32 mouse cellular contexts compared by ENCODE assay signal in genomic region chr4:40136519-40136918, GRCm38 (mm10). TPM values are rescaled to one million over a fixed set of nuclear protein-coding genes. Genes with fewer than 3 reads are reported as not detected.
A peak's percentile ranks its signal among the peaks of the same experiment; 100 is the strongest.
DNase-seq lines count a peak whose midpoint lies in the region; ATAC-seq lines count a peak whose summit lies in the region.
"Had no signal": no experiment of that assay in that cellular context is flagged by ENCODE, and none has a peak within 500 bp of the region (broad histone marks: within the 10 kb centered on the region; RNA-seq: fewer than 3 reads in every experiment).

No protein-coding gene starts in this region.

- H3K4me2 ChIP-seq in heart, embryonic 11.5 days = no peak overlapping the region
- no peak overlapping the region for H3K4me2 ChIP-seq in forebrain, embryonic 15.5 days (replicated peaks)
- H3K4me2 ChIP-seq: forebrain, embryonic 13.5 days; heart, embryonic 15.5 days; hindbrain, embryonic 15.5 days; kidney, embryonic 15.5 days; limb, embryonic 13.5 days; liver, embryonic 13.5 days; midbrain, embryonic 11.5 days; neural tube, embryonic 12.5 days had no signal

- H3K36me3 ChIP-seq in heart, embryonic 11.5 days (ENCODE audit: control insufficient read depth, insufficient read depth, low read length) = no peaks in the 10 kb centered on the region
- peaks cover 2% of the 10 kb centered on the region for H3K36me3 ChIP-seq in megakaryocyte, embryonic 14.5 days (replicated peaks; ENCODE audit: low read length)
- H3K36me3 ChIP-seq in forebrain, embryonic 15.5 days = no peaks in the 10 kb centered on the region
- H3K36me3 ChIP-seq: heart, embryonic 15.5 days; hindbrain, embryonic 15.5 days; kidney, embryonic 15.5 days; limb, embryonic 13.5 days; liver, embryonic 13.5 days; neural tube, embryonic 12.5 days had no signal

- no peak overlapping the region for H3K9ac ChIP-seq in heart, embryonic 11.5 days (ENCODE audit: low read depth, low read length)
- H3K9ac ChIP-seq in forebrain, embryonic 15.5 days (replicated peaks) = no peak overlapping the region
- H3K9ac ChIP-seq: forebrain, embryonic 13.5 days; heart, embryonic 15.5 days; hindbrain, embryonic 15.5 days; kidney, embryonic 15.5 days; limb, embryonic 13.5 days; liver, embryonic 13.5 days; neural tube, embryonic 12.5 days had no signal

- intact Hi-C loops in heart, postnatal 10 days (cut with DNase I) = loop anchor here (5.0 kb wide), 1 partner anchor 546 kb away; no protein-coding TSS in a partner anchor

- H3K4me1 ChIP-seq in heart, embryonic 11.5 days (ENCODE audit: control insufficient read depth, insufficient read depth, low read length) = no peaks in the 10 kb centered on the region
- H3K4me1 ChIP-seq in megakaryocyte, embryonic 14.5 days = peaks cover 59% of the 10 kb centered on the region
- H3K4me1 ChIP-seq in forebrain, embryonic 15.5 days = no peaks in the 10 kb centered on the region
- H3K4me1 ChIP-seq: forebrain, embryonic 13.5 days; heart, embryonic 15.5 days; hindbrain, embryonic 15.5 days; kidney, embryonic 15.5 days; limb, embryonic 13.5 days; neural tube, embryonic 12.5 days had no signal

- WGBS in heart, embryonic 11.5 days (ENCODE audit: insufficient replicate concordance) = 78% methylated on average over 4 of the region's 4 CpGs
- WGBS in forebrain, embryonic 15.5 days = 85% methylated on average over 4 of the region's 4 CpGs

- H3K9me3 ChIP-seq in heart, embryonic 11.5 days (replicated peaks; ENCODE audit: control insufficient read depth, low read length) = no peaks in the 10 kb centered on the region
- H3K9me3 ChIP-seq in megakaryocyte, embryonic 14.5 days = peaks cover 4% of the 10 kb centered on the region; the same call in 1 of the 2 replicates
- no peaks in the 10 kb centered on the region for H3K9me3 ChIP-seq in forebrain, embryonic 15.5 days
- H3K9me3 ChIP-seq: forebrain, embryonic 13.5 days; heart, embryonic 15.5 days; hindbrain, embryonic 15.5 days; kidney, embryonic 15.5 days; limb, embryonic 13.5 days; liver, embryonic 13.5 days; neural tube, embryonic 12.5 days had no signal

- DNase-seq in cerebellum, adult 9-10 months = no peak
- DNase-seq in heart, postnatal 10 days = peak; percentile 43 to 52
- DNase-seq in thymus, postnatal 25 days = no peak
- DNase-seq: adrenal gland, adult 2 months; adrenal gland, postnatal 36 days; cerebellum, adult 11 months; cerebellum, postnatal 25 days; gastrocnemius, postnatal 14 days; kidney, adult 18-20 months; kidney, postnatal 25 days; liver, embryonic 13.5 days; lung, adult 2 months; lung, postnatal 10 days; right cerebral cortex, adult 18-20 months; right cerebral cortex, postnatal 4 days; thymus, adult 2 months had no signal

- ATAC-seq in cerebellum, adult (ENCODE audit: insufficient number of reproducible peaks, low FRiP score, low TSS enrichment) = peak; percentile 57; the same call in 1 of the 2 replicates
- no peak for ATAC-seq in heart, embryonic 11.5 days (replicated peaks; ENCODE audit: insufficient number of reproducible peaks, low FRiP score, low TSS enrichment)
- ATAC-seq in megakaryocyte, adult 5-6 weeks (ENCODE audit: poor library complexity, severe bottlenecking) = no peak
- no peak for ATAC-seq in forebrain, embryonic 15.5 days (replicated peaks)
- ATAC-seq: CD4-positive, CD25-positive, alpha-beta regulatory T cell, adult 4 months; forebrain, embryonic 13.5 days; midbrain, embryonic 16.5 days had no signal

- no peak overlapping the region for H3K4me3 ChIP-seq in heart, embryonic 11.5 days (ENCODE audit: low read depth, low read length)
- H3K4me3 ChIP-seq in megakaryocyte, embryonic 14.5 days (replicated peaks) = peak overlapping the region; percentile 68
- H3K4me3 ChIP-seq in forebrain, embryonic 15.5 days = no peak overlapping the region
- H3K4me3 ChIP-seq: forebrain, embryonic 13.5 days; heart, adult 2 months; heart, embryonic 15.5 days; hindbrain, embryonic 15.5 days; kidney, embryonic 15.5 days; limb, embryonic 13.5 days; liver, embryonic 13.5 days; neural tube, embryonic 12.5 days had no signal

- no peaks in the 10 kb centered on the region for H3K27me3 ChIP-seq in heart, embryonic 11.5 days (ENCODE audit: control insufficient read depth, insufficient read depth, low read length)
- H3K27me3 ChIP-seq in megakaryocyte, embryonic 14.5 days (replicated peaks) = no peaks in the 10 kb centered on the region
- H3K27me3 ChIP-seq in forebrain, embryonic 15.5 days = no peaks in the 10 kb centered on the region
- H3K27me3 ChIP-seq: forebrain, embryonic 13.5 days; hindbrain, embryonic 15.5 days; kidney, embryonic 15.5 days; limb, embryonic 13.5 days; liver, embryonic 13.5 days; neural tube, embryonic 12.5 days had no signal

- H3K27ac ChIP-seq in heart, embryonic 11.5 days (ENCODE audit: low read depth, low read length) = no peak overlapping the region
- no peak overlapping the region for H3K27ac ChIP-seq in forebrain, embryonic 15.5 days (replicated peaks)
- H3K27ac ChIP-seq: forebrain, embryonic 13.5 days; heart, adult 2 months; heart, embryonic 15.5 days; hindbrain, embryonic 15.5 days; kidney, embryonic 15.5 days; limb, embryonic 13.5 days; liver, embryonic 13.5 days; macrophage; neural tube, embryonic 12.5 days had no signal

RNA-seq across cellular contexts. Expression of gene Aco1, which starts 6.4 kb away (rescaled TPM):
- total RNA-seq in heart, postnatal 10 days (2021) = 10 to 100 TPM; 43.7 to 45.9 TPM
- polyA plus RNA-seq in heart, embryonic 11.5 days (2014; fragmentation: Nextera tagmentation; extraction: Ambion mirVana) = 32.1 and 33.0 TPM in 2 replicates
- 1.7 and 3.3 TPM in 2 replicates for polyA plus RNA-seq in megakaryocyte, embryonic 14.5 days (2012; ENCODE audit: insufficient read depth, low replicate concordance)
- 16.1 and 17.3 TPM in 2 replicates for total RNA-seq in megakaryocyte, adult 5-6 weeks (2015)
- 21.0 and 32.0 TPM in 2 replicates for total RNA-seq in megakaryocyte, adult 5-6 weeks (2017)
- polyA plus RNA-seq in forebrain, embryonic 15.5 days (2015; fragmentation: Nextera tagmentation; extraction: Ambion mirVana) = 51.8 and 53.0 TPM in 2 replicates

Comparison
In these comparisons a context has a peak if more than half of its experiments do, and no peak if none do; other contexts are left out.
1. DNase-seq: peak in heart, postnatal 10 days (2 of 2); none in cerebellum, adult 9-10 months (single experiment) and thymus, postnatal 25 days (single experiment).